Mouse (Mus musculus): ENCODE measurements around the gene Sema6b.

The Sema6b gene

GRCm38 (mm10) chr17:56144546-56144945 is 4.4 kb upstream of the Sema6b start:
- no peak for DNase-seq

- DNase-seq, result peak; percentile 62 to 63
Measured at GRCm38 (mm10) chr17:56141702-56142605, 1.8 kb upstream of the Sema6b start.

GRCm38 (mm10) chr17:56139355-56139754 is 788 bp downstream of the Sema6b start:
- DNase-seq, result no peak

- peak in 1 of 2 experiments; percentile 39 for DNase-seq
Measured at GRCm38 (mm10) chr17:56137839-56138613, 2.1 kb downstream of the Sema6b start.

- no peak for DNase-seq
Measured at GRCm38 (mm10) chr17:56136558-56136957, 3.6 kb downstream of the Sema6b start.

GRCm38 (mm10) chr17:56134463-56134971 is 5.6 kb downstream of the Sema6b start:
- DNase-seq, result peak; percentile 80 to 86

- DNase-seq, result peak; percentile 63 to 75
Measured at GRCm38 (mm10) chr17:56133457-56134363, 6.4 kb downstream of the Sema6b start.

- DNase-seq, result peak; percentile 80
Measured at GRCm38 (mm10) chr17:56132661-56133060, 7.5 kb downstream of the Sema6b start.

- DNase-seq, result peak; percentile 85 to 86
Measured at GRCm38 (mm10) chr17:56131814-56132213, 8.3 kb downstream of the Sema6b start.

GRCm38 (mm10) chr17:56131136-56131535 is 9.0 kb downstream of the Sema6b start:
- DNase-seq, result no peak

GRCm38 (mm10) chr17:56128246-56128645 is 11.9 kb downstream of the Sema6b start:
- DNase-seq, result no peak

- DNase-seq, result no peak
Measured at GRCm38 (mm10) chr17:56126175-56126574, 14.0 kb downstream of the Sema6b start.

GRCm38 (mm10) chr17:56125276-56125630 is 14.9 kb downstream of the Sema6b start:
- no peak for DNase-seq

GRCm38 (mm10) chr17:56124377-56125275 is 15.5 kb downstream of the Sema6b start:
- peak; percentile 79 to 83 for DNase-seq

GRCm38 (mm10) chr17:56123681-56124340 is 16.3 kb downstream of the Sema6b start:
- no peak for DNase-seq

- no peak for DNase-seq
Measured at GRCm38 (mm10) chr17:56123161-56123560, 17.0 kb downstream of the Sema6b start.

GRCm38 (mm10) chr17:56121826-56122225 is 18.3 kb downstream of the Sema6b start, which contains the start of gene Lrg1:
Lrg1 (minus strand) TSS chr17:56122001.
- no peak for DNase-seq

GRCm38 (mm10) chr17:56119981-56120880 is 19.9 kb downstream of the Sema6b start:
- DNase-seq, result peak; percentile 56 to 69

GRCm38 (mm10) chr17:56119431-56119830 is 20.7 kb downstream of the Sema6b start:
- DNase-seq, result no peak
